Mouse (Mus musculus) liver, embryonic 13.5 days (tissue): Measurements from ENCODE around the gene Proz. TPM values are rescaled to one million over a fixed set of nuclear protein-coding genes. Genes with fewer than 3 reads are reported as not detected.

Experiments used
- polyA plus RNA-seq: library from polyadenylated mRNA; unstranded; fragments of >200 nt; fragmentation: Nextera tagmentation; extraction: Ambion mirVana; gene quantifications from 2 replicates; pipeline ENCODE4 v1.2.1, GENCODE M21; 2015

Proz gene
- polyA plus RNA-seq, 1 experiment from 2014 or later = 15.8 TPM

Other genes with a start within 250 kb of the Proz start
- 0.89 and 1.2 TPM in 2 replicates for gene Mcf2l, start 187.1 kb upstream of the Proz start, polyA plus RNA-seq
- 6.1 and 6.5 TPM in 2 replicates for gene F7, start 34.9 kb upstream of the Proz start, polyA plus RNA-seq
- gene F10, start 23.6 kb upstream of the Proz start, polyA plus RNA-seq = 67.7 and 77.1 TPM in 2 replicates
- gene Pcid2, start 44.5 kb downstream of the Proz start, polyA plus RNA-seq = 19.8 and 22.1 TPM in 2 replicates
- 74.1 and 91.0 TPM in 2 replicates for gene Cul4a, start 44.7 kb downstream of the Proz start, polyA plus RNA-seq
- 179 and 196 TPM in 2 replicates for gene Lamp1, start 98.2 kb downstream of the Proz start, polyA plus RNA-seq
- gene Grtp1, start 139.7 kb downstream of the Proz start, polyA plus RNA-seq = 11.5 and 13.1 TPM in 2 replicates
- 0.07 and 0.57 TPM in 2 replicates for gene Adprhl1, start 193.2 kb downstream of the Proz start, polyA plus RNA-seq
- gene Dcun1d2, start 227.2 kb downstream of the Proz start, polyA plus RNA-seq = 11.1 and 12.6 TPM in 2 replicates
- 5.2 and 7.2 TPM in 2 replicates for gene Tmco3, start 227.3 kb downstream of the Proz start, polyA plus RNA-seq